Mouse (Mus musculus): Measurements from ENCODE around the gene Spryd7. TPM values are rescaled to one million over a fixed set of nuclear protein-coding genes. Genes with fewer than 3 reads are reported as not detected.
"Not testable (repeated sequence)": the region's sequence is repeated elsewhere in the genome, so short reads cannot be mapped to it uniquely, and the experiment has no call there.

The Spryd7 gene
- total and polyA plus RNA-seq, 3 experiments = 16.3 to 56.8 (median 50.0) TPM

GRCm38 (mm10) chr14:61575066-61575465, 18.4 kb upstream of the Spryd7 start:
- Histone ChIP-seq H3K4me3 (no peak overlapping the region), H3K27ac (peak overlapping the region; percentile 75), H3K9ac (ENCODE audit: low read depth, low read length) (no peak overlapping the region), H3K36me3 (ENCODE audit: control insufficient read depth, insufficient read depth, low read length) (no peaks in the 10 kb centered on the region), H3K79me2 (replicated peaks; ENCODE audit: control insufficient read depth, insufficient read depth, low read length) (no peaks in the 10 kb centered on the region), H3K4me1 (ENCODE audit: control insufficient read depth, insufficient read depth, low read length) (peaks cover 1% of the 10 kb centered on the region), H3K27me3 (ENCODE audit: control insufficient read depth, insufficient read depth, low read length) (no peaks in the 10 kb centered on the region)
- intact Hi-C loops (cut with DNase I) = no loop called here
- peak; percentile 28 to 56 for DNase-seq
- 0 out of 2 replicates have a peak, but pooled peaks have one; percentile 15 for TF ChIP-seq POLR2A (IDR thresholded peaks at IDR 0.05; ENCODE audit: insufficient read depth, low read depth, low read length)
- TF ChIP-seq CTCF (IDR thresholded peaks at IDR 0.05) = no peak
- 69% methylated on average over 10 of the region's 10 CpGs for WGBS

GRCm38 (mm10) chr14:61572131-61572530, 15.4 kb upstream of the Spryd7 start:
- Histone ChIP-seq H3K9ac (ENCODE audit: low read depth, low read length) (no peak overlapping the region), H3K79me2 (replicated peaks; ENCODE audit: control insufficient read depth, insufficient read depth, low read length) (no peaks in the 10 kb centered on the region), H3K27ac (no peak overlapping the region), H3K36me3 (ENCODE audit: control insufficient read depth, insufficient read depth, low read length) (no peaks in the 10 kb centered on the region), H3K4me3 (no peak overlapping the region), H3K27me3 (ENCODE audit: control insufficient read depth, insufficient read depth, low read length) (no peaks in the 10 kb centered on the region), H3K4me1 (ENCODE audit: control insufficient read depth, insufficient read depth, low read length) (peaks cover 1% of the 10 kb centered on the region)
- DNase-seq = no peak
- WGBS = 78% methylated on average over 2 of the region's 2 CpGs
- no peak for TF ChIP-seq POLR2A (IDR thresholded peaks at IDR 0.05; ENCODE audit: insufficient read depth, low read depth, low read length)
- TF ChIP-seq EP300 (IDR thresholded peaks at IDR 0.05; ENCODE audit: insufficient read depth, low read depth, low read length) = no peak
- TF ChIP-seq CTCF (IDR thresholded peaks at IDR 0.05) = no peak
- intact Hi-C loops (cut with DNase I) = no loop called here

- Histone ChIP-seq H3K79me2 (replicated peaks; ENCODE audit: control insufficient read depth, insufficient read depth, low read length) (no peaks in the 10 kb centered on the region), H3K27ac (no peak overlapping the region), H3K4me1 (ENCODE audit: control insufficient read depth, insufficient read depth, low read length) (peaks cover 1% of the 10 kb centered on the region), H3K9ac (ENCODE audit: low read depth, low read length) (no peak overlapping the region), H3K36me3 (ENCODE audit: control insufficient read depth, insufficient read depth, low read length) (no peaks in the 10 kb centered on the region), H3K27me3 (ENCODE audit: control insufficient read depth, insufficient read depth, low read length) (no peaks in the 10 kb centered on the region), H3K4me3 (peak overlapping the region; percentile 11; the same call in 1 of the 2 replicates)
- peak; percentile 81 to 88 for DNase-seq
- WGBS = 6% methylated on average over 4 of the region's 4 CpGs
- TF ChIP-seq POLR2A (IDR thresholded peaks at IDR 0.05; ENCODE audit: insufficient read depth, low read depth, low read length) (no peak), EP300 (IDR thresholded peaks at IDR 0.05; ENCODE audit: insufficient read depth, low read depth, low read length) (peak; percentile 72; the same call in 1 of the 2 replicates), CTCF (IDR thresholded peaks at IDR 0.05) (peak; percentile 98)
- intact Hi-C loops (cut with DNase I) = loop anchor here (1.0 kb wide), 3 partner anchors 471 to 887 kb away; no protein-coding TSS in a partner anchor
These were observed 14.7 kb upstream of the Spryd7 start for GRCm38 (mm10) chr14:61571366-61571765.

- TF ChIP-seq POLR2A (IDR thresholded peaks at IDR 0.05; ENCODE audit: insufficient read depth, low read depth, low read length) = no peak
- no peak for TF ChIP-seq EP300 (IDR thresholded peaks at IDR 0.05; ENCODE audit: insufficient read depth, low read depth, low read length)
- intact Hi-C loops (cut with DNase I) = no loop called here
- H3K27me3 ChIP-seq (ENCODE audit: control insufficient read depth, insufficient read depth, low read length) = no peaks in the 10 kb centered on the region
- H3K4me3 ChIP-seq = no peak overlapping the region
- no peaks in the 10 kb centered on the region for H3K79me2 ChIP-seq (replicated peaks; ENCODE audit: control insufficient read depth, insufficient read depth, low read length)
- no peak for DNase-seq
- no peak overlapping the region for H3K9ac ChIP-seq (ENCODE audit: low read depth, low read length)
- no peaks in the 10 kb centered on the region for H3K36me3 ChIP-seq (ENCODE audit: control insufficient read depth, insufficient read depth, low read length)
- no peak overlapping the region for H3K27ac ChIP-seq
- 65% methylated on average over 2 of the region's 2 CpGs for WGBS
- H3K4me1 ChIP-seq (ENCODE audit: control insufficient read depth, insufficient read depth, low read length) = no peaks in the 10 kb centered on the region
These were observed 12.7 kb upstream of the Spryd7 start for GRCm38 (mm10) chr14:61569344-61569743.

- intact Hi-C loops (cut with DNase I); H3K4me3 ChIP-seq; H3K27me3 ChIP-seq (ENCODE audit: control insufficient read depth, insufficient read depth, low read length); H3K79me2 ChIP-seq (replicated peaks; ENCODE audit: control insufficient read depth, insufficient read depth, low read length); H3K36me3 ChIP-seq (ENCODE audit: control insufficient read depth, insufficient read depth, low read length); H3K9ac ChIP-seq (ENCODE audit: low read depth, low read length); H3K4me1 ChIP-seq (ENCODE audit: control insufficient read depth, insufficient read depth, low read length); DNase-seq; H3K27ac ChIP-seq: not testable (repeated sequence)
- 86% methylated on average over 4 of the region's 4 CpGs for WGBS
These were observed 9.5 kb upstream of the Spryd7 start for GRCm38 (mm10) chr14:61566211-61566610.

- no peak overlapping the region for H3K4me3 ChIP-seq
- no peak overlapping the region for H3K9ac ChIP-seq (ENCODE audit: low read depth, low read length)
- H3K27ac ChIP-seq = no peak overlapping the region
- intact Hi-C loops (cut with DNase I) = loop anchor here (5.0 kb wide), 4 partner anchors 37 to 203 kb away; partner anchors contain the start of gene Trim13
- 68% methylated on average over 3 of the region's 3 CpGs for WGBS
- H3K36me3 ChIP-seq (ENCODE audit: control insufficient read depth, insufficient read depth, low read length) = no peaks in the 10 kb centered on the region
- H3K4me1 ChIP-seq (ENCODE audit: control insufficient read depth, insufficient read depth, low read length) = no peaks in the 10 kb centered on the region
- no peak for DNase-seq
- H3K27me3 ChIP-seq (ENCODE audit: control insufficient read depth, insufficient read depth, low read length) = no peaks in the 10 kb centered on the region
- no peaks in the 10 kb centered on the region for H3K79me2 ChIP-seq (replicated peaks; ENCODE audit: control insufficient read depth, insufficient read depth, low read length)
- no peak for TF ChIP-seq EP300 (IDR thresholded peaks at IDR 0.05; ENCODE audit: insufficient read depth, low read depth, low read length)
- TF ChIP-seq POLR2A (IDR thresholded peaks at IDR 0.05; ENCODE audit: insufficient read depth, low read depth, low read length) = no peak
- no peak for TF ChIP-seq CTCF (IDR thresholded peaks at IDR 0.05)
These were observed 3.2 kb upstream of the Spryd7 start for GRCm38 (mm10) chr14:61559856-61560255.

Data from heart, adult 2 months (tissue).